Mouse (Mus musculus) embryonic facial prominence, embryonic 11.5 days (tissue): ENCODE data around the gene Ptpa. TPM values are rescaled to one million over a fixed set of nuclear protein-coding genes. Genes with fewer than 3 reads are reported as not detected.
A peak's percentile ranks its signal among the peaks of the same experiment; 100 is the strongest.

ENCODE experiments used
- ATAC-seq: fragments of 200-750 bp; cut with Nextera tagmentation; replicated peaks from 2 replicates; pipeline ENCODE4 v1.8.0; 2017; ENCODE audit warnings: low read depth; ENCODE audit not compliant: insufficient number of reproducible peaks, low FRiP score, low TSS enrichment
- DNase-seq: peaks from one replicate; pipeline ENCODE4 v3.0.0-alpha.2; 2015; ENCODE audit warnings: low spot score
- H3K27ac ChIP-seq: fragments of 300-500 bp; sonication (generic); replicated peaks from 2 replicates; pipeline ENCODE4 v1.5.1; 2014; ENCODE audit warnings: mild to moderate bottlenecking, low read depth, low read length, control low read depth
- H3K27me3 ChIP-seq: fragments of 300-500 bp; sonication (generic); 2 replicates; pipeline ENCODE4 v1.6.1; 2014; ENCODE audit warnings: mild to moderate bottlenecking, low read length, moderate library complexity, mixed read lengths; ENCODE audit not compliant: control insufficient read depth, insufficient read depth
- H3K36me3 ChIP-seq: fragments of 300-500 bp; sonication (generic); replicated peaks from 2 replicates; pipeline ENCODE4 v1.6.1; 2014; ENCODE audit warnings: low read depth, mild to moderate bottlenecking, low read length, moderate library complexity, mixed read lengths; ENCODE audit not compliant: control insufficient read depth, insufficient read depth
- H3K4me1 ChIP-seq: fragments of 300-500 bp; sonication (generic); 2 replicates; pipeline ENCODE4 v1.6.1; 2014; ENCODE audit warnings: low read length, mixed read lengths; ENCODE audit not compliant: control insufficient read depth, insufficient read depth
- H3K4me2 ChIP-seq: fragments of 300-500 bp; sonication (generic); 2 replicates; pipeline ENCODE4 v1.6.1; 2014; ENCODE audit warnings: low read depth, mild to moderate bottlenecking, control low read depth, low read length, moderate library complexity
- H3K4me3 ChIP-seq: fragments of 300-500 bp; sonication (generic); 2 replicates; pipeline ENCODE4 v1.5.1; 2014; ENCODE audit warnings: low read depth, low read length, control low read depth
- H3K9ac ChIP-seq: fragments of 300-500 bp; sonication (generic); replicated peaks from 2 replicates; pipeline ENCODE4 v1.6.1; 2014; ENCODE audit warnings: mild to moderate bottlenecking, control low read depth, low read length
- H3K9me3 ChIP-seq: fragments of 300-500 bp; sonication (generic); replicated peaks from 2 replicates; pipeline ENCODE4 v1.6.1; 2016; ENCODE audit warnings: mild to moderate bottlenecking, low read length, inconsistent platforms, mixed read lengths; ENCODE audit not compliant: control insufficient read depth
- WGBS: fragments of 180-500 bp; shearing (Covaris S2); extraction: QIAGEN DNeasy Blood & Tissue Kit; methylation state at CpG from one replicate; pipeline ENCODE4 v1.1.7; 2014; 5-methylcytosine and 5-hydroxymethylcytosine counted together
- polyA plus RNA-seq: library from polyadenylated mRNA; unstranded; fragments of >200 nt; fragmentation: Nextera tagmentation; extraction: Ambion mirVana; gene quantifications from 2 replicates; pipeline ENCODE4 v1.2.1, GENCODE M21; 2014

Ptpa gene
- polyA plus RNA-seq, 1 experiment from 2014 or later: 53.7 TPM

- H3K27me3 ChIP-seq: no peaks in the 10 kb centered on the region
- peak overlapping the region; percentile 95 for H3K27ac ChIP-seq
- ATAC-seq: peak; percentile 62
- peak overlapping the region; percentile 9; the same call in 1 of the 2 replicates for H3K4me3 ChIP-seq
- peak overlapping the region; percentile 58 for H3K9ac ChIP-seq
- DNase-seq: peak; percentile 100
- WGBS: 2% methylated on average over 15 of the region's 15 CpGs
- H3K9me3 ChIP-seq: no peaks in the 10 kb centered on the region
- peaks cover 30% of the 10 kb centered on the region for H3K4me1 ChIP-seq
- H3K4me2 ChIP-seq: peak overlapping the region; percentile 32
- H3K36me3 ChIP-seq: peaks cover 10% of the 10 kb centered on the region
These were observed 26.0 kb downstream of the Ptpa start for GRCm38 (mm10) chr2:30441518-30442497.

DNA sequence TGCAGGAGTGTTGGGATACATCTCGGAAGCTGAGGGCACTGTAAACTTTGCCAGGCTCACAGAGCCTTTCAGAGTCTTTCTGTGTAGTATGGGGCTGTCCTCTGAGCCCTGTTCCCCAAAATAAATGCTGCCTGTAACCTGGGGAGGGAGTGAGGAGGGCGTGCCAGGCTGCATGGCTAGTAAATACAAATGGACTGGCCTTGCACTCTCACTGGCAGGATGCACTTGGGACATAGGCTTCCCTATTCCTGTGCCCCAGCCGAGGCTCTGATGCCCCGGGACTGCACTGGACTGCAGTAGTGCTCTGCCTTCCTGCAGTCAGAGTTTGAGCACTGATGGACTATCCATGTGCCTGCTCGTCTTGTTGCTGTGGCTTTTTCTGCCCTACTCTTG is 26.7 kb downstream of the Ptpa start:
- no peak for ATAC-seq
- no peak for DNase-seq
- H3K9me3 ChIP-seq: no peaks in the 10 kb centered on the region
- WGBS: 30% methylated on average over 5 of the region's 5 CpGs
- H3K4me3 ChIP-seq: no peak overlapping the region
- H3K27me3 ChIP-seq: no peaks in the 10 kb centered on the region
- H3K4me1 ChIP-seq: peaks cover 30% of the 10 kb centered on the region
- H3K4me2 ChIP-seq: peak overlapping the region; percentile 7
- peak overlapping the region; percentile 95 for H3K27ac ChIP-seq
- H3K9ac ChIP-seq: peak overlapping the region; percentile 58
- H3K36me3 ChIP-seq: peaks cover 10% of the 10 kb centered on the region

DNA sequence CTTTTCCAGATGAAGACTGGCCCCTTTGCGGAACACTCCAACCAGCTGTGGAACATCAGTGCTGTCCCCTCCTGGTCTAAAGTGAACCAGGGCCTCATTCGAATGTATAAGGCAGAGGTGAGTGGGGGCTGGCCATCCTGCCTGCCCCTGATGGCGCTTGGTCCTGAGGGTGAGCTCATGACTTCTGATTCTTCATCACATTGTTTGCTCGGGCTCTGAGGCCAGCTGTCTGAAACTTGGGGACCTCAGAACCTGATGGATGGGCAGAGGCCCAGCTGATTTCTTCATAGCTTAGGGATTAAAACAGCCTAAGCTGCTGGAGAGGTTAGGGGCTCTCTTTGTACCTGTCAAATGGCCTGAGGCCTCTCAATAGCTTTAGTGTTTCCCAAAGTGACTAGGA is 27.4 kb downstream of the Ptpa start:
- H3K36me3 ChIP-seq: peaks cover 5% of the 10 kb centered on the region
- DNase-seq: no peak
- no peaks in the 10 kb centered on the region for H3K9me3 ChIP-seq
- H3K4me1 ChIP-seq: peaks cover 30% of the 10 kb centered on the region
- no peak for ATAC-seq
- H3K4me2 ChIP-seq: no peak overlapping the region; the same call in 1 of the 2 replicates
- 54% methylated on average over 4 of the region's 4 CpGs for WGBS
- H3K27me3 ChIP-seq: no peaks in the 10 kb centered on the region
- H3K4me3 ChIP-seq: no peak overlapping the region
- H3K9ac ChIP-seq: peak overlapping the region; percentile 58
- H3K27ac ChIP-seq: peak overlapping the region; percentile 95

- H3K9me3 ChIP-seq: no peaks in the 10 kb centered on the region
- H3K36me3 ChIP-seq: peaks cover 5% of the 10 kb centered on the region
- no peak overlapping the region for H3K9ac ChIP-seq
- H3K4me3 ChIP-seq: no peak overlapping the region
- no peaks in the 10 kb centered on the region for H3K27me3 ChIP-seq
- H3K27ac ChIP-seq: peak overlapping the region; percentile 95
- no peak overlapping the region for H3K4me2 ChIP-seq
- no peak for DNase-seq
- no peak for ATAC-seq
- H3K4me1 ChIP-seq: peaks cover 30% of the 10 kb centered on the region
- 64% methylated on average over 5 of the region's 5 CpGs for WGBS
These were observed 28.2 kb downstream of the Ptpa start for GRCm38 (mm10) chr2:30444006-30444405.

DNA sequence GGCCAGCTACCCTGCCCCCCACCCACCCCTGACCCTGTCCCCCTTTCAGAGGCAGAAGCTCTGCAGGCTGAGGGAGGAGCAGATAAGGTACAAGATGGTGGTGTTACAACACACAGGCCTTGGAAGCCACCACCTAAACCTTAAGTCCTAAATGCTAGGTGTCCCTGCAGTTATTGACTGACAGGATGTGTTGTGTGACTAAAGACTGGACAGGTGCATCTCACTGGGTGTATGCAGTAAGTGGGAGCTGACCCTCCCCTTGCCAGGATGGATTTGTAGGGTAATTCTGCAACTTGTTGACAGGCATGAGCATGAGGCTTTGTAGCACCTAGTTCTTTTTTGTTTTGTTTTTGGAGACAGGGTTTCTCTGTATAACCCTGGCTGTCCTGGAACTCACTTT is 28.6 kb downstream of the Ptpa start:
- no peak overlapping the region for H3K4me3 ChIP-seq
- no peak overlapping the region for H3K9ac ChIP-seq
- no peak overlapping the region for H3K4me2 ChIP-seq
- DNase-seq (no peak), ATAC-seq (no peak)
- H3K4me1 ChIP-seq: peaks cover 30% of the 10 kb centered on the region
- peak overlapping the region; percentile 95 for H3K27ac ChIP-seq
- peaks cover 4% of the 10 kb centered on the region for H3K36me3 ChIP-seq
- H3K9me3 ChIP-seq: no peaks in the 10 kb centered on the region
- H3K27me3 ChIP-seq: no peaks in the 10 kb centered on the region

- Histone ChIP-seq H3K27ac (peak overlapping the region; percentile 68), H3K9me3 (no peaks in the 10 kb centered on the region; the same call in 1 of the 2 replicates), H3K27me3 (no peaks in the 10 kb centered on the region), H3K9ac (peak overlapping the region; percentile 26), H3K4me2 (no peak overlapping the region), H3K4me3 (no peak overlapping the region), H3K36me3 (peaks cover 5% of the 10 kb centered on the region), H3K4me1 (peaks cover 30% of the 10 kb centered on the region)
- 11% methylated on average over 2 of the region's 2 CpGs for WGBS
- peak; percentile 74 for DNase-seq
- no peak for ATAC-seq
These were observed 29.5 kb downstream of the Ptpa start for GRCm38 (mm10) chr2:30445312-30445711.

DNA sequence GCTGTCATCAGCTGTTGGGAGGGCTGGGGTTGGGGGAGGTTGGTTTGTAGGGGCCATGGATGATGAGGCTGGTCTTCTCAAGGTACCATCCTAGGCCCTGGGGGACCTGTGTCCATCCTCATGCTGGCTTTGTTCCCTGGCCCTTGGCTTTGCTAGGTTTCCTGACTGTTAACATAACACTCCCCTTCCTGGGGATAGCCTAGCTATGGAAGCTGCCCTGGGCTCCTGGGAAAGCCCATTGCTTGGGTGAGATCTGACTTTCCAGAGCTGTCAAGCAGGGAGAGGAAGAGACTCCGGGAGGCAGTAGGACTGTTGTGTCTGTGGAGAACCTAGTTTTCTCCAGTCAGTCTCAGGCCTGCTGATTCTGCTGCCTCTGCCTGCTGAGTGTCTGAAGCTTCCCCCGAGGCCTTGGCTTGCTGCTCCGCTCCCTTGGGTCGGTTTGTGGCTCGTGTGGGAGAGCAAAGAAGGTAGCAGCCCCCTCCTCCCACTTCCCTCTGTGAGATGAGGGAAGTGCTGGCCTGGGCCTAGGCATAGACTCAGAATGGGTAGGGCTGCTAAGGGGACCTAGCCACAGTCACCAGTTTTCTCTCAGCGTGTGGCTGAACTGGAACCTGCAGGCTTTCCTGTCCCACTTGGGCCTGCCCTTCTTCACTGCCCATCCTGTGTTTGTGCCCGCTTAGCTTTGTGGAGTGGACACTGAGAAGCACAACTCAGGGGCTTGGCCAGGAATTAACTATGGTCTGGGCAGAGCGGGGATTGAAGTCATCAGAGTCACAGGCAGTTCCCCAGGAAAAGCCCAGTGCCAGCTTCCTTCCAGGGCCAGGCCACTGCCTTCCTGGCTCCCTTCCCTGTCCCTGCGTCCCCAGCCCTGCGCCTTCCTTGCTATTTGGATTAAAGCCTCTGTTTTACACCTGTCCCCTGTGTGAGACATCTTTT is 31.3 kb downstream of the Ptpa start:
- no peak for DNase-seq
- 81% methylated on average over 10 of the region's 10 CpGs for WGBS
- Histone ChIP-seq H3K36me3 (peaks cover 5% of the 10 kb centered on the region), H3K9me3 (no peaks in the 10 kb centered on the region; the same call in 1 of the 2 replicates), H3K9ac (0 out of 2 replicates have a peak overlapping the region, but pooled peaks have one; percentile 4), H3K27ac (no peak overlapping the region), H3K4me3 (no peak overlapping the region), H3K4me1 (peaks cover 24% of the 10 kb centered on the region), H3K4me2 (no peak overlapping the region), H3K27me3 (no peaks in the 10 kb centered on the region)
- ATAC-seq: no peak
